Mouse (Mus musculus) lung, postnatal 36 days (tissue): ENCODE measurements around the gene Zfp426.

Experiments
- DNase-seq: peaks from one replicate; pipeline ENCODE4 v3.0.0; 2022; ENCODE audit warnings: mixed read lengths

The Zfp426 gene

GRCm38 (mm10) chr9:20492527-20493233, at the start of gene Zfp426:
Gene Zfp426 (minus strand): TSS chr9:20492746.
- peak; percentile 92 for DNase-seq

GRCm38 (mm10) chr9:20536598-20536997, 44.1 kb upstream of the Zfp426 start:
- no peak for DNase-seq

- no peak for DNase-seq
Observed at GRCm38 (mm10) chr9:20534326-20534926, 41.9 kb upstream of the Zfp426 start.

- peak; percentile 96 for DNase-seq
Observed at GRCm38 (mm10) chr9:20521306-20521957, 28.9 kb upstream of the Zfp426 start, which contains the start of gene Zfp266. Gene Zfp266 (minus strand): TSS chr9:20521417.

- DNase-seq = no peak
Observed at GRCm38 (mm10) chr9:20520531-20521210, 28.1 kb upstream of the Zfp426 start.

GRCm38 (mm10) chr9:20519949-20520348, 27.4 kb upstream of the Zfp426 start:
- DNase-seq = no peak

- DNase-seq = no peak
Observed at GRCm38 (mm10) chr9:20518708-20519107, 26.2 kb upstream of the Zfp426 start.

- no peak for DNase-seq
Observed at GRCm38 (mm10) chr9:20517727-20518126, 25.2 kb upstream of the Zfp426 start.

- DNase-seq = peak; percentile 81
Observed at GRCm38 (mm10) chr9:20514016-20514415, 21.5 kb upstream of the Zfp426 start.

- no peak for DNase-seq
Observed at GRCm38 (mm10) chr9:20512714-20513113, 20.2 kb upstream of the Zfp426 start.

- no peak for DNase-seq
Observed at GRCm38 (mm10) chr9:20511645-20512044, 19.1 kb upstream of the Zfp426 start.

- no peak for DNase-seq
Observed at GRCm38 (mm10) chr9:20510346-20510745, 17.8 kb upstream of the Zfp426 start.

- no peak for DNase-seq
Observed at GRCm38 (mm10) chr9:20509676-20510075, 17.1 kb upstream of the Zfp426 start.

GRCm38 (mm10) chr9:20504801-20505200, 12.3 kb upstream of the Zfp426 start:
- no peak for DNase-seq

GRCm38 (mm10) chr9:20493281-20493680, 735 bp upstream of the Zfp426 start:
- peak; percentile 14 for DNase-seq

- no peak for DNase-seq
Observed at GRCm38 (mm10) chr9:20491858-20492526, 554 bp downstream of the Zfp426 start.

GRCm38 (mm10) chr9:20489536-20489935, 3.0 kb downstream of the Zfp426 start:
- no peak for DNase-seq

GRCm38 (mm10) chr9:20479396-20479795, 13.2 kb downstream of the Zfp426 start:
- no peak for DNase-seq

GRCm38 (mm10) chr9:20476632-20477031, 15.9 kb downstream of the Zfp426 start:
- no peak for DNase-seq

- DNase-seq = peak; percentile 91
Observed at GRCm38 (mm10) chr9:20466761-20467442, 25.6 kb downstream of the Zfp426 start.

- peak; percentile 82 for DNase-seq
Observed at GRCm38 (mm10) chr9:20459377-20460317, 32.9 kb downstream of the Zfp426 start, which contains the start of gene Zfp26. Gene Zfp26 (minus strand): TSS chr9:20460162.
